18 mouse cellular contexts compared by ENCODE assay signal in genomic region chr10:67841596-67841995, GRCm38 (mm10).
DNase-seq lines count a peak whose midpoint lies in the region; ATAC-seq lines count a peak whose summit lies in the region.
"Had no signal": no experiment of that assay in that cellular context is flagged by ENCODE, and none has a peak within 500 bp of the region (broad histone marks: within the 10 kb centered on the region; RNA-seq: fewer than 3 reads in every experiment).

No protein-coding gene starts in this region.

- H3K4me2 ChIP-seq in intestine, embryonic 14.5 days (ENCODE audit: low read length): no peak overlapping the region
- H3K4me2 ChIP-seq in intestine, embryonic 16.5 days (ENCODE audit: low read depth, low read length): no peak overlapping the region
- H3K4me2 ChIP-seq: embryonic facial prominence, embryonic 12.5 days; forebrain, embryonic 15.5 days; heart, embryonic 13.5 days; hindbrain, embryonic 12.5 days had no signal

- H3K4me3 ChIP-seq in intestine, embryonic 14.5 days (ENCODE audit: low read depth, low read length): no peak overlapping the region
- H3K4me3 ChIP-seq in intestine, embryonic 16.5 days (ENCODE audit: low read length): no peak overlapping the region
- H3K4me3 ChIP-seq: embryonic facial prominence, embryonic 12.5 days; forebrain, embryonic 15.5 days; heart, embryonic 13.5 days; hindbrain, embryonic 12.5 days had no signal

- no peaks in the 10 kb centered on the region for H3K27me3 ChIP-seq in intestine, embryonic 14.5 days (replicated peaks; ENCODE audit: control insufficient read depth, insufficient read depth, low read length)
- no peaks in the 10 kb centered on the region for H3K27me3 ChIP-seq in intestine, embryonic 16.5 days (replicated peaks; ENCODE audit: control insufficient read depth, insufficient read depth, low read length)
- H3K27me3 ChIP-seq: embryonic facial prominence, embryonic 12.5 days; forebrain, embryonic 15.5 days; heart, embryonic 13.5 days; hindbrain, embryonic 12.5 days had no signal

- no peaks in the 10 kb centered on the region for H3K9me3 ChIP-seq in intestine, embryonic 14.5 days (ENCODE audit: control insufficient read depth, low read length)
- H3K9me3 ChIP-seq in intestine, embryonic 16.5 days (ENCODE audit: control insufficient read depth, low read length): no peaks in the 10 kb centered on the region
- H3K9me3 ChIP-seq: embryonic facial prominence, embryonic 12.5 days; forebrain, embryonic 15.5 days; heart, embryonic 13.5 days; hindbrain, embryonic 12.5 days had no signal

- DNase-seq in intestine, embryonic 14.5 days (ENCODE audit: low spot score): peak; percentile 46
- peak; percentile 22 for DNase-seq in CD4-positive, CD25-positive, alpha-beta regulatory T cell, adult 2 months (ENCODE audit: low read depth, low spot score)
- DNase-seq in adrenal gland, postnatal 14 days: no peak
- DNase-seq in adrenal gland, postnatal 10 days: no peak
- DNase-seq: adrenal gland, adult 2 months; cerebellum, adult 11 months; cerebellum, adult 8-10 months; cerebellum, postnatal 14 days; gastrocnemius, postnatal 10 days; heart, postnatal 36 days had no signal

- 85% methylated on average over 10 of the region's 10 CpGs for WGBS in intestine, embryonic 14.5 days
- 84% methylated on average over 10 of the region's 10 CpGs for WGBS in intestine, embryonic 16.5 days

- H3K9ac ChIP-seq in intestine, embryonic 14.5 days (ENCODE audit: low read length): no peak overlapping the region
- H3K9ac ChIP-seq in intestine, embryonic 16.5 days (ENCODE audit: low read depth, low read length): no peak overlapping the region
- H3K9ac ChIP-seq: embryonic facial prominence, embryonic 12.5 days; forebrain, embryonic 15.5 days; heart, embryonic 13.5 days; hindbrain, embryonic 12.5 days had no signal

- H3K4me1 ChIP-seq in intestine, embryonic 14.5 days (replicated peaks; ENCODE audit: control insufficient read depth, insufficient read depth, low read length): no peaks in the 10 kb centered on the region
- no peaks in the 10 kb centered on the region for H3K4me1 ChIP-seq in intestine, embryonic 16.5 days (ENCODE audit: control insufficient read depth, insufficient read depth, low read length)
- H3K4me1 ChIP-seq: embryonic facial prominence, embryonic 12.5 days; heart, embryonic 13.5 days; hindbrain, embryonic 12.5 days had no signal

- no peaks in the 10 kb centered on the region for H3K36me3 ChIP-seq in intestine, embryonic 14.5 days (ENCODE audit: control insufficient read depth, insufficient read depth, low read length)
- no peaks in the 10 kb centered on the region for H3K36me3 ChIP-seq in intestine, embryonic 16.5 days (ENCODE audit: control insufficient read depth, insufficient read depth, low read length)
- H3K36me3 ChIP-seq: embryonic facial prominence, embryonic 12.5 days; forebrain, embryonic 15.5 days; heart, embryonic 13.5 days; hindbrain, embryonic 12.5 days had no signal

- no peak overlapping the region for H3K27ac ChIP-seq in intestine, embryonic 14.5 days (ENCODE audit: low read depth)
- H3K27ac ChIP-seq in intestine, embryonic 16.5 days (ENCODE audit: low read length): no peak overlapping the region
- H3K27ac ChIP-seq: embryonic facial prominence, embryonic 12.5 days; forebrain, embryonic 15.5 days; heart, embryonic 13.5 days; hindbrain, embryonic 12.5 days had no signal

- ATAC-seq in intestine, embryonic 14.5 days (replicated peaks; ENCODE audit: low FRiP score, low TSS enrichment, low read depth): no peak
- no peak for ATAC-seq in intestine, embryonic 16.5 days
- peak; percentile 48; the same call in 1 of the 2 replicates for ATAC-seq in granulocyte monocyte progenitor cell, adult 5-6 weeks (replicated peaks; ENCODE audit: poor library complexity, severe bottlenecking)
- ATAC-seq in megakaryocyte, adult 5-6 weeks (ENCODE audit: poor library complexity, severe bottlenecking): peak; percentile 58
- ATAC-seq: forebrain, embryonic 15.5 days; hindbrain, embryonic 16.5 days had no signal

Comparison
In these comparisons a context has a peak if more than half of its experiments do, and no peak if none do; other contexts are left out.
1. ATAC-seq: peak in granulocyte monocyte progenitor cell, adult 5-6 weeks (single experiment) and megakaryocyte, adult 5-6 weeks (single experiment); none in intestine, embryonic 14.5 days (single experiment) and intestine, embryonic 16.5 days (single experiment).
2. DNase-seq: peak in intestine, embryonic 14.5 days (single experiment) and CD4-positive, CD25-positive, alpha-beta regulatory T cell, adult 2 months (single experiment); none in adrenal gland, postnatal 14 days (single experiment) and adrenal gland, postnatal 10 days (single experiment).